Mouse (Mus musculus): ENCODE results near the gene Hdac9. TPM values are rescaled to one million over a fixed set of nuclear protein-coding genes. Genes with fewer than 3 reads are reported as not detected.
"Not testable (repeated sequence)": the region's sequence is repeated elsewhere in the genome, so short reads cannot be mapped to it uniquely, and the experiment has no call there.

Gene Hdac9
- polyA plus RNA-seq, 1 experiment from 2014 or later = 7.3 TPM

DNA sequence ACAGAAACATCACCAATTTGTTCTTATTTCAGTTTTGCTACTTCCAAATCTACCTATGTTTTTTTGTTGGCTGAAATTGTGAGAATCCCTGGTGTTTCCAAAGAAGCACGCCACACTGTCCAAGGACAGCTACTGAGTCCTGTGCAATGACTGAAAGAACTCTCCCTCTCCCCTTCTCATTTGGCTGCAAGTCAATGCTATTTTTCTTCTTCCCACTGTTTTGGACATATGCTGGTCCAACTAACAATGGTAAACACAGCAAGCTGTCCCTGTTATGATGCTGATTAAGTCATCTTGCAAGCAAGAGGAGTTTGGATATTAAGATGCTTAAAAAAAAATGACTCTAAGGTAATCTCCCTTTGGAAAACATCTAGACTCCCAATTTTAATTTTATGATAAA is 455.2 kb downstream of the Hdac9 start:
- H3K4me1 ChIP-seq = no peaks in the 10 kb centered on the region
- no peak overlapping the region for H3K4me3 ChIP-seq
- no peak overlapping the region for H3K27ac ChIP-seq
- ATAC-seq (ENCODE audit: insufficient number of reproducible peaks, insufficient read depth, low FRiP score, low TSS enrichment) = no peak
- H3K4me2 ChIP-seq (replicated peaks) = no peak overlapping the region
- no peaks in the 10 kb centered on the region for H3K27me3 ChIP-seq
- no peak overlapping the region for H3K9ac ChIP-seq
- 81% methylated on average over 1 of the region's 1 CpGs for WGBS
- no peaks in the 10 kb centered on the region for H3K9me3 ChIP-seq
- no peaks in the 10 kb centered on the region for H3K36me3 ChIP-seq

DNA sequence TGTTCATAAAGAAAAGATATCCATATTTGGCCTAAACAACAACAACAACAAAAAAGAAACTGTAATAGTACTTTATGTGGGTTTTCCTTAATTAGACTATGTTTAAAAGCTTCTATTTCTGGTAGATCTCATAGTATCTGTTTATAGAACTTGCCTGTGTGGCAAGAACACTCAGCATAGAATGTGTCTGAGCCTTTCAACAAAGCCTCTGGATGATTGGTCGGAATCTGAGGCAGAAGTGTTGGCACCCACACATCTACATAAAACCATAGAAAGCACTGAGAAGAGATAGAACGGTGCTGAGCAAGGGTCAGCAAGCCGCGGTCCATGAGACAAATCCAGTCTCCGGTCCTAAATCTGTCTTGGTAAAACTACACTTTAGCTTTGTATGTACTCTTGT is 464.3 kb downstream of the Hdac9 start:
- WGBS = 94% methylated on average over 5 of the region's 5 CpGs
- no peaks in the 10 kb centered on the region for H3K4me1 ChIP-seq
- H3K4me3 ChIP-seq = no peak overlapping the region
- no peaks in the 10 kb centered on the region for H3K36me3 ChIP-seq
- H3K9ac ChIP-seq = no peak overlapping the region
- ATAC-seq (ENCODE audit: insufficient number of reproducible peaks, insufficient read depth, low FRiP score, low TSS enrichment) = no peak
- no peak overlapping the region for H3K4me2 ChIP-seq (replicated peaks)
- H3K9me3 ChIP-seq = no peaks in the 10 kb centered on the region
- no peak overlapping the region for H3K27ac ChIP-seq
- H3K27me3 ChIP-seq = no peaks in the 10 kb centered on the region

DNA sequence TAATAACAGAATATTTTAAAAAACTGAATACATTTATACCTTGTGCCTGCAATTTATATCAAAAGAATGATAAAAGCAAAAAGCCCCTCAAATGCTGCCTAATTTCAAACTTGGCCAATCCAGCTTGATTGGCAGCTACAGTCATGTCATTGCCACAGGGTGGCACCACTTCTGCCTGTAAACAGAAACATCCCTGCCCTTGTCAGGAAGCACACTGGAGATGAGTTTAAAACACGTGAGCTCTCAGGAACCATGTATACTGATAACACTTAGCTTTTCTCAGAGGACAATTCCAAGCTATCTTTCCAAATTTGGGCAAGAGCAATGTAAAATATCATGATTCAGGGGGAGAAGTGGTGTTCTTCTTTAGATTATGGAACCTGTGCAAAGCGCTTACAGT is 465.7 kb downstream of the Hdac9 start:
- H3K27ac ChIP-seq = no peak overlapping the region
- no peak overlapping the region for H3K4me2 ChIP-seq (replicated peaks)
- H3K36me3 ChIP-seq = no peaks in the 10 kb centered on the region
- no peaks in the 10 kb centered on the region for H3K9me3 ChIP-seq
- H3K27me3 ChIP-seq = no peaks in the 10 kb centered on the region
- 62% methylated on average over 2 of the region's 2 CpGs for WGBS
- no peak for ATAC-seq (ENCODE audit: insufficient number of reproducible peaks, insufficient read depth, low FRiP score, low TSS enrichment)
- H3K4me1 ChIP-seq = no peaks in the 10 kb centered on the region
- no peak overlapping the region for H3K9ac ChIP-seq
- H3K4me3 ChIP-seq = no peak overlapping the region

DNA sequence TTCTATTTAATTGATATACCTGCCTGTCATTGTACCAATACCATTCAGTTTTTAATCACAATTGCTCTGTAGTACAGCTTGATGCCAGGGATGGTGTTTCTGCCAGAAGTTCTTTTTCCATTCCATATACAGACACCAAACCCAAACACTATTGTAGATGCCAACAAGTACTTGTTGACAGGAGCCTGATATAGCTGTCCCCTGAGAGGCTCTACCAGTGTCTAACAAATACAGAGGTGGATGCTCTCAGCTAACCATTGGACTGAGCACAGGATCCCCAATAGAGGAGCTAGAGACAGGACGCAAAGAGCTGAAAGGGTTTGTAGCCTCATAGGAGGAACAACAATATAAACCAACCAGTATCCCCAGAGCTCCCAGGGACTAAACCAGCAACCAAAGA is 472.2 kb downstream of the Hdac9 start:
- H3K4me3 ChIP-seq; H3K27ac ChIP-seq; H3K9ac ChIP-seq; H3K4me2 ChIP-seq (replicated peaks); H3K9me3 ChIP-seq; H3K4me1 ChIP-seq; H3K27me3 ChIP-seq; H3K36me3 ChIP-seq; ATAC-seq (ENCODE audit: insufficient number of reproducible peaks, insufficient read depth, low FRiP score, low TSS enrichment): not testable (repeated sequence)
- 93% methylated on average over 1 of the region's 1 CpGs for WGBS

DNA sequence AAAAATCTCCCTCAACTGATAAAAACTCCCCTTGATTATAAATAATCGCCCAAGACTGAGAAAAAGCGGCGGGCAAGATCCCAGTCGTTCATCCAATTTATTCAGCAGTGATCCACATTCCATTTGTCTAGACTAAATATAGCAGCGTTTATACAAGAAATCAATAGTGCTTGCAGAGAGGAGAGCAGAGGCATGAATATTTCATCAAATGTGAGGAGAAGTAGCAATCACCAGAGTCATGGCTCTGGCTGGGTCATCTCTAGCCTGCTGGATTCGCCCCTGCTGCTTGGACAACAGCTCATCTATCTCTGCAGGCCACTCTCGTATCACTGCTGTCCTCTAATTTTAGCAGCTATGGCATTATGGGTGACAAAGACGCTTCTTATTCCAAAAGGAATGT is 476.0 kb downstream of the Hdac9 start:
- H3K27me3 ChIP-seq = no peaks in the 10 kb centered on the region
- H3K36me3 ChIP-seq = no peaks in the 10 kb centered on the region
- no peak overlapping the region for H3K27ac ChIP-seq
- WGBS = 55% methylated on average over 8 of the region's 8 CpGs
- H3K4me2 ChIP-seq (replicated peaks) = no peak overlapping the region
- no peak overlapping the region for H3K4me3 ChIP-seq
- H3K4me1 ChIP-seq = no peaks in the 10 kb centered on the region
- no peak overlapping the region for H3K9ac ChIP-seq
- no peak for ATAC-seq (ENCODE audit: insufficient number of reproducible peaks, insufficient read depth, low FRiP score, low TSS enrichment)
- H3K9me3 ChIP-seq = no peaks in the 10 kb centered on the region

DNA sequence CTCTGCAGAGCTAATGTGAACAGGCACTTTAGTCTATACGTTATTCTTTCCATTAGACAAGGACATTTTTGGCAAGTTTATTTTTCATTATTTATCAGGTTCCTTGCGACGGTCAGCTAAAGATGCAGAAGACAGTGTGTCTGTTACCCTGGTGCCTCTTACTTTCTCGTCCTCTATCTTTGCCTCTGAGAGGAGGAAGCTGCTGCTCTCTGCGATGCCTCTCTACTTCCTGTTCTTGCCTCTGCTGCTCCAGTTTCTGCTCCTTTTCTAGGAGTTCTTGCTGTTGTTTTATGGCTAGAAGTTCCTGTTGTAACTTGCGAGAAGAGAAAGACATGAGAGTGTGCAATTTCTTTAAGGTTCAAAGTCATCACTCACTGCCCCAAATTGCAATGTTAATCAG is 484.0 kb downstream of the Hdac9 start:
- Histone ChIP-seq H3K27me3 (no peaks in the 10 kb centered on the region), H3K36me3 (no peaks in the 10 kb centered on the region), H3K9ac (no peak overlapping the region), H3K9me3 (no peaks in the 10 kb centered on the region), H3K27ac (no peak overlapping the region), H3K4me1 (peaks cover 4% of the 10 kb centered on the region; the same call in 1 of the 2 replicates), H3K4me3 (no peak overlapping the region), H3K4me2 (replicated peaks) (no peak overlapping the region)
- WGBS = 57% methylated on average over 6 of the region's 6 CpGs
- no peak for ATAC-seq (ENCODE audit: insufficient number of reproducible peaks, insufficient read depth, low FRiP score, low TSS enrichment)

DNA sequence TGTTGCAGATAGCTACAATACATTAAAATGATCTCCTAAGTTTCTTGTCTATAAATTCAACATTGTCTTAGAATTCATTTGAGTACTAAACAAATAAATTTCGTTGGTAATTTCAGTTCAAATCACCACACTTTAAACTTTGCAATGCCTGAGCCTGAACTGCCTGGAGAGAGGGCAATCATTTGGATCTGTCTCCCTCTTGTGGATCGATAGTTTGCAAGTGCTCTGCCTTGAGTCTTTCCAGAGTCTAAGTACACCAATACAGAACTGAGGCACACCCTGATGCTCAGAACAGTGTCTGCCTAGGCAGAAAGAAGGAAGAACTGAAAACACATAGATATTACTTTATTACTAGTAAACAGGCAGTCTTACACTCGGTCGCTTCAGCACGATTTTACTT is 484.4 kb downstream of the Hdac9 start:
- Histone ChIP-seq H3K4me3 (no peak overlapping the region), H3K9me3 (no peaks in the 10 kb centered on the region), H3K4me1 (peaks cover 4% of the 10 kb centered on the region; the same call in 1 of the 2 replicates), H3K4me2 (replicated peaks) (no peak overlapping the region), H3K36me3 (no peaks in the 10 kb centered on the region), H3K9ac (no peak overlapping the region), H3K27me3 (no peaks in the 10 kb centered on the region), H3K27ac (no peak overlapping the region)
- ATAC-seq (ENCODE audit: insufficient number of reproducible peaks, insufficient read depth, low FRiP score, low TSS enrichment) = no peak
- WGBS = 41% methylated on average over 5 of the region's 5 CpGs

DNA sequence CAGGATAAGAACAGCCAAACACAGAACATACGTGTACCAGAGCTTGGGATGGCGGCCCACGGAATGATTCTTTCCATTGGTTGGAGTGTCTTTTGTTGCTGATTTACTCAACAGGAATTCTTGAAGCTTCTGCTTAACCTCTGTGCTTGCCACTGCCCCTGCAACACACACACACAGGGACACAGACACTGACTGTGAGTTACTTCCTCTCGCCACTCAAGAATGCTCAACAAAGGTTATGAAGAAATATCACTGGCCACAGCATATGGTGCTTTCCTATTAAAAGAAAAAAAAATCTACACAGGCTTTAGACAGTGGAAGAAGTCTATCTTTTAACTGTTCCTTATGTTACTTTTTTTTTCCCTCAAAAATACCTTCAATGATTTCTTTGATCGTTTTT is 485.1 kb downstream of the Hdac9 start:
- Histone ChIP-seq H3K4me3 (no peak overlapping the region), H3K4me1 (peaks cover 4% of the 10 kb centered on the region; the same call in 1 of the 2 replicates), H3K27ac (peak overlapping the region; percentile 61), H3K9ac (no peak overlapping the region), H3K9me3 (no peaks in the 10 kb centered on the region), H3K36me3 (no peaks in the 10 kb centered on the region), H3K27me3 (no peaks in the 10 kb centered on the region), H3K4me2 (replicated peaks) (no peak overlapping the region)
- 47% methylated on average over 5 of the region's 5 CpGs for WGBS
- ATAC-seq (ENCODE audit: insufficient number of reproducible peaks, insufficient read depth, low FRiP score, low TSS enrichment) = no peak

DNA sequence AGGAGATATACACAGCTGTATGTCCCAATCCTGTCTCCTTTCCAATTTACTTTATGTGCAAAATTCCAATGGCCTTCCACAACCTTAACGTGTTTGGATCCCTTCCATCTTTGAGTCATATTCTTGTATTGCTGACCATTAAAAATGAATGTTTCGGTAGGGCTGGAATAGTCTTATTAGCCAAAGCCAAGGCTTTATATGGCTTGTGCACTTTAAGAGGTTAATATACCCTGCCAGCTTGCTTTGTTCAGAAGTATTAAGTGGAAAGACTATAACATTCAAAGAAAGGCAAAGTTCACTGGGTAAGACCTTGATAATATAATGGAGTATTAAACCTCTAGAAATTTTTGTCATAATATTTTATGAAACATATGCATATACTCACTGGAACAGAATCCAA is 491.4 kb downstream of the Hdac9 start:
- ATAC-seq (ENCODE audit: insufficient number of reproducible peaks, insufficient read depth, low FRiP score, low TSS enrichment) = no peak
- H3K9ac ChIP-seq = no peak overlapping the region
- H3K27ac ChIP-seq = no peak overlapping the region
- no peaks in the 10 kb centered on the region for H3K36me3 ChIP-seq
- 90% methylated on average over 2 of the region's 2 CpGs for WGBS
- no peaks in the 10 kb centered on the region for H3K27me3 ChIP-seq
- H3K4me3 ChIP-seq = no peak overlapping the region
- H3K9me3 ChIP-seq = no peaks in the 10 kb centered on the region
- no peaks in the 10 kb centered on the region for H3K4me1 ChIP-seq
- no peak overlapping the region for H3K4me2 ChIP-seq (replicated peaks)

DNA sequence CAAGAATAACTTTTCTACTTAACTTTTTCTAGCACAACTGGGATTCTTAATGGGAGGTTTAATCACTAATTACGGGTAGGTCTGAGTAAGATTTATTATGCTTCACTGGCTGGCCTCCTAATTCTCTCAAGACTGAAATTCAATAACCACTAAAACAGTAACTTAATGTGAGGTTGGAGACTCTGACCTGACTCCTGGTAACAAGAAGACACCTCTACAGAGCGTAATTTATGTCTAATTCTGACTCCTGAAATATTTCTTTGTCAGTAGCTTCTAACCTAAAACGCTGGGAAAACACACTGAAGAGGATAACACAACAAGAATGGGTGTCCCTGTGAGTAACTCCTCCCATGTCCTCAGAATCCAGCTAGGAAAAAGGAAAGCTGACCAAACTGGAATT is 508.8 kb downstream of the Hdac9 start:
- no peak for ATAC-seq (ENCODE audit: insufficient number of reproducible peaks, insufficient read depth, low FRiP score, low TSS enrichment)
- no peak overlapping the region for H3K9ac ChIP-seq
- no peak overlapping the region for H3K4me2 ChIP-seq (replicated peaks)
- WGBS = 46% methylated on average over 3 of the region's 3 CpGs
- no peaks in the 10 kb centered on the region for H3K9me3 ChIP-seq
- no peaks in the 10 kb centered on the region for H3K27me3 ChIP-seq
- H3K36me3 ChIP-seq = no peaks in the 10 kb centered on the region
- no peak overlapping the region for H3K27ac ChIP-seq
- H3K4me3 ChIP-seq = no peak overlapping the region
- H3K4me1 ChIP-seq = no peaks in the 10 kb centered on the region

DNA sequence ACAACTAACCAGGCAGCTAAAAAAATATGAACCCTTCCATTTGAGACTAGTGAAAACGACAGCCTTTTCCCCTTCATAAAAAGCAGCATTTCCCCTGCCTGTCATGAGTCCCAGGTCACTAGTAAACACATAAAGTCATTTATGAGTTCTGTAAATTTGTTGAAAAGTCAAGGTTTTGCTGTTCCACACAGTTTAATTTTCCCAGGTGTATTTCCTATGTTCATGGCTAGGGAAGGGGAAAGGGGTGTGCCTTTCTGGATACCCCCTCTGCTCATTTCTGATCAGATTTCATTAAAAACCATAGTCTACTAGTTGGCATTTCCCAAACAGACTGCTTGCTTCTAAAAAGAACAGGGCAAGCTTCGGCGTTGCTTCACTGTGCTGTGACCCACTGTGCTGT is 509.8 kb downstream of the Hdac9 start:
- WGBS = 67% methylated on average over 3 of the region's 3 CpGs
- H3K27me3 ChIP-seq = no peaks in the 10 kb centered on the region
- no peaks in the 10 kb centered on the region for H3K9me3 ChIP-seq
- no peaks in the 10 kb centered on the region for H3K36me3 ChIP-seq
- no peak overlapping the region for H3K9ac ChIP-seq
- H3K27ac ChIP-seq = no peak overlapping the region
- no peak overlapping the region for H3K4me3 ChIP-seq
- no peak for ATAC-seq (ENCODE audit: insufficient number of reproducible peaks, insufficient read depth, low FRiP score, low TSS enrichment)
- H3K4me2 ChIP-seq (replicated peaks) = no peak overlapping the region
- no peaks in the 10 kb centered on the region for H3K4me1 ChIP-seq

DNA sequence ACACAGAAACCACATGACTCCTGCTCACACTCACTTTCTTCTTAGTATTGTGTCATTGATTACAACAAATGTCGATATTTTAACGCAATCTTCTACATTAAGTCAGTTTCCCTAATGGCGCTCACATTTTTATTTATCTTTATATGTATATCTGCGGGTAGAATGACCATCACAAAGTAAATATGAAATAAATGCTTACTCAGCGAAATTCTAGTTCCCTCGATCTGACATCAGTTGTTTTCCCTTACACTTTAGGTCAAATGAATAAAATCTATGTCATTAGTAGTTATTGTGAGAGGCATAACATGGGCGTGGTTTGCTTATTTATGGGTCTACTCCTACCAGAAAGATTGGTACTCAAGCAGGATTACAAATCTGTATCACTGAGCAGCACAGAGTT is 514.8 kb downstream of the Hdac9 start:
- H3K27me3 ChIP-seq = no peaks in the 10 kb centered on the region
- 94% methylated on average over 7 of the region's 7 CpGs for WGBS
- ATAC-seq (ENCODE audit: insufficient number of reproducible peaks, insufficient read depth, low FRiP score, low TSS enrichment) = no peak
- H3K9ac ChIP-seq = no peak overlapping the region
- no peaks in the 10 kb centered on the region for H3K36me3 ChIP-seq
- H3K4me3 ChIP-seq = no peak overlapping the region
- H3K27ac ChIP-seq = no peak overlapping the region
- no peaks in the 10 kb centered on the region for H3K9me3 ChIP-seq
- H3K4me2 ChIP-seq (replicated peaks) = no peak overlapping the region
- no peaks in the 10 kb centered on the region for H3K4me1 ChIP-seq

DNA sequence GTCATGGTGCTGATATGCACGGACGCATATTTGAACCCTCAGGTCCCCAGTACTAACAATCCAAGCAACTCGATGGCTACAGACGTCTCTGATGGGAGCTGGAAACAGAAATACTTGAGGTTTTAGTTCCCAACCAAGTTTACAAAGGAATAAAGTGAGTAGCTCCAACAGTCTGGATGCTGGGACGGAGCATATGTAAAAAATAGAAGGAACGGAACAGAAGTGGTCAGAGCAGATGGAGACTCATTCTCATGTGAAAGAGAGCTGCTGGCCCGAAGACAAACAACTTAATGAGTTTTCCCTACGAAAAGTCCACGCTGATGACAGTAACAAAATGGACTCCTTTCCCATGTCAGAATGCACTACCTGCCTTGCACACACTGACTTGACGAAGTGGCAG is 518.3 kb downstream of the Hdac9 start:
- H3K9ac ChIP-seq = no peak overlapping the region
- H3K4me2 ChIP-seq (replicated peaks) = no peak overlapping the region
- H3K27ac ChIP-seq = no peak overlapping the region
- H3K4me3 ChIP-seq = no peak overlapping the region
- no peak for ATAC-seq (ENCODE audit: insufficient number of reproducible peaks, insufficient read depth, low FRiP score, low TSS enrichment)
- no peaks in the 10 kb centered on the region for H3K9me3 ChIP-seq
- H3K36me3 ChIP-seq = no peaks in the 10 kb centered on the region
- 0 out of 2 replicates have a peak, but pooled peaks cover 3% of the 10 kb centered on the region for H3K4me1 ChIP-seq
- WGBS = 89% methylated on average over 10 of the region's 10 CpGs
- H3K27me3 ChIP-seq = no peaks in the 10 kb centered on the region
